Mouse (Mus musculus) intestine, embryonic 14.5 days (tissue): ENCODE data around the gene Masp2. TPM values are rescaled to one million over a fixed set of nuclear protein-coding genes. Genes with fewer than 3 reads are reported as not detected.

Experiments
- ATAC-seq: fragments of 200-750 bp; cut with Nextera tagmentation; replicated peaks from 2 replicates; pipeline ENCODE4 v1.8.0; 2017; ENCODE audit warnings: low read depth, moderate number of reproducible peaks, moderate TSS enrichment, moderate library complexity; ENCODE audit not compliant: low FRiP score, low TSS enrichment
- DNase-seq: peaks from one replicate; pipeline ENCODE4 v3.0.0-alpha.2; 2018; ENCODE audit warnings: low spot score
- H3K27ac ChIP-seq: fragments of 300-500 bp; sonication (generic); 2 replicates; pipeline ENCODE4 v1.5.1; 2014; ENCODE audit warnings: low read depth, mild to moderate bottlenecking, control low read depth
- H3K27me3 ChIP-seq: fragments of 300-500 bp; sonication (generic); replicated peaks from 2 replicates; pipeline ENCODE4 v1.6.1; 2014; ENCODE audit warnings: low read length, control low read depth; ENCODE audit not compliant: control insufficient read depth, insufficient read depth
- H3K36me3 ChIP-seq: fragments of 300-500 bp; sonication (generic); 2 replicates; pipeline ENCODE4 v1.6.1; 2014; ENCODE audit warnings: low read length, control low read depth; ENCODE audit not compliant: control insufficient read depth, insufficient read depth
- H3K4me1 ChIP-seq: fragments of 300-500 bp; sonication (generic); replicated peaks from 2 replicates; pipeline ENCODE4 v1.6.1; 2014; ENCODE audit warnings: low read length, control low read depth, mixed read lengths; ENCODE audit not compliant: control insufficient read depth, insufficient read depth
- H3K4me2 ChIP-seq: fragments of 300-500 bp; sonication (generic); 2 replicates; pipeline ENCODE4 v1.6.1; 2014; ENCODE audit warnings: low read length
- H3K4me3 ChIP-seq: fragments of 300-500 bp; sonication (generic); 2 replicates; pipeline ENCODE4 v1.5.1; 2014; ENCODE audit warnings: low read depth, low read length, control low read depth, mixed read lengths
- H3K9ac ChIP-seq: fragments of 300-500 bp; sonication (generic); 2 replicates; pipeline ENCODE4 v1.6.1; 2014; ENCODE audit warnings: mild to moderate bottlenecking, low read length
- H3K9me3 ChIP-seq: fragments of 300-500 bp; sonication (generic); 2 replicates; pipeline ENCODE4 v1.6.1; 2016; ENCODE audit warnings: low read length, control low read depth; ENCODE audit not compliant: control insufficient read depth
- WGBS: fragments of 180-500 bp; shearing (Covaris S2); extraction: QIAGEN DNeasy Blood & Tissue Kit; methylation state at CpG from one replicate; pipeline ENCODE4 v1.1.7; 2014; 5-methylcytosine and 5-hydroxymethylcytosine counted together
- polyA plus RNA-seq: library from polyadenylated mRNA; unstranded; fragments of >200 nt; fragmentation: Nextera tagmentation; extraction: Ambion mirVana; gene quantifications from 2 replicates; pipeline ENCODE4 v1.2.1, GENCODE M21; 2014

Masp2 gene
- polyA plus RNA-seq, 1 experiment from 2014 or later = 0.28 TPM

DNA sequence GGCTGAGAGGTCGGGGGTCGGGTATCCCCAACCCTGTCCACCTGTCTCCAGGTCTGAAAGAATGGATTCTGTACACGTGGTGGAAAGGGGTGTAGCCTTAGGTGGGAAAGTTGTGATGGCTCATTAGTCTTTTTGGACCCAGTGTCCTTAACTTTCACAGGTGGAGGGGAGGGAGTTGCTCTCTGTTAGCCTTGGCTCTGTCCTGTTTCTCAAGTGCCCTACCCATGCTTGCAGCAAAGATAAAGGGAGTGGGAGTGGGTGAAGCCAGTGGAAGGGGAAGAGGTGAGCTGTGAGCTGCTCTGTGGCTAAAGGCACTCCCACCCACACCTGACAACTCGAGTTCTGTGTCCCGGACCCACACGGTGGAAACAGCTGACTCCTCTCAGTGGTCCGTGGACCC lies 61.0 kb downstream of the Masp2 start:
- H3K36me3 ChIP-seq = no peaks in the 10 kb centered on the region
- H3K4me3 ChIP-seq = no peak overlapping the region
- DNase-seq (no peak), ATAC-seq (no peak)
- no peak overlapping the region for H3K9ac ChIP-seq
- H3K4me1 ChIP-seq = no peaks in the 10 kb centered on the region
- WGBS = 72% methylated on average over 7 of the region's 7 CpGs
- H3K9me3 ChIP-seq = no peaks in the 10 kb centered on the region
- no peak overlapping the region for H3K27ac ChIP-seq
- H3K27me3 ChIP-seq = no peaks in the 10 kb centered on the region
- H3K4me2 ChIP-seq = no peak overlapping the region

DNA sequence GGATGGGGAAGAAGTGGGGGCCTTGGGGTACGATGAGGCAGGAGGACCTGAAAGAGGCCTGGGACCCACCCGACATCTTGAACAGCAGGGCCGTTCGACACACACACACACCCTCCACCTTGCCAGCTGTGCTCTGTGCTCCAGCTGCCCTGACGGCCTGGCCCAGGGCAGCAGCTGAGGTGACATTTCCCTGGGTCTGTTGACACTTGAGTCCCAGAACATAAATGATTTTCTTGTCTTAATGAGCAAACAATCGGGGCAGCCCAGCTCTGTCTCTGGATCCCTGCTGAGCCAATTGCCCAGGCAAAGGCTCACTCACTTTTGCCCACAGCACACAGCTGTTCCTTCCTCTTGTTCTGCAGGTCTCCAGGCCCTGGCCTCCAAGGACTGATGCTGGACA lies 61.7 kb downstream of the Masp2 start:
- Histone ChIP-seq H3K9ac (no peak overlapping the region), H3K27ac (no peak overlapping the region), H3K4me3 (no peak overlapping the region), H3K27me3 (no peaks in the 10 kb centered on the region), H3K9me3 (no peaks in the 10 kb centered on the region), H3K36me3 (no peaks in the 10 kb centered on the region), H3K4me2 (no peak overlapping the region), H3K4me1 (no peaks in the 10 kb centered on the region)
- DNase-seq (no peak), ATAC-seq (no peak)
- 51% methylated on average over 6 of the region's 6 CpGs for WGBS

Other genes starting within 250 kb of the Masp2 start
- gene Ubiad1, start 157.8 kb upstream of the Masp2 start, polyA plus RNA-seq = 17.1 and 18.8 TPM in 2 replicates
- gene Mtor, start 153.9 kb upstream of the Masp2 start, polyA plus RNA-seq = 19.1 and 20.8 TPM in 2 replicates
- 0.28 and 0.35 TPM in 2 replicates for gene Angptl7, start 102.1 kb upstream of the Masp2 start, polyA plus RNA-seq
- 89.2 and 100 TPM in 2 replicates for gene Exosc10, start 44.1 kb upstream of the Masp2 start, polyA plus RNA-seq
- gene Srm, start 11.1 kb upstream of the Masp2 start, polyA plus RNA-seq = 249 and 260 TPM in 2 replicates
- 137 and 153 TPM in 2 replicates for gene Tardbp, start 24.5 kb downstream of the Masp2 start, polyA plus RNA-seq
- gene Gm572, start 40.8 kb downstream of the Masp2 start, polyA plus RNA-seq = not detected in 2 replicates
- 6.6 and 7.8 TPM in 2 replicates for gene Casz1, start 201.9 kb downstream of the Masp2 start, polyA plus RNA-seq